27 mouse cellular contexts compared by ENCODE assay signal in genomic region chr17:5626402-5626801, GRCm38 (mm10).
DNase-seq lines count a peak whose midpoint lies in the region; ATAC-seq lines count a peak whose summit lies in the region.
"Had no signal": no experiment of that assay in that cellular context is flagged by ENCODE, and none has a peak within 500 bp of the region (broad histone marks: within the 10 kb centered on the region; RNA-seq: fewer than 3 reads in every experiment).

No protein-coding gene starts in this region.

- H3K4me3 ChIP-seq in intestine, embryonic 15.5 days (replicated peaks) = no peak overlapping the region
- H3K4me3 ChIP-seq: embryonic facial prominence, embryonic 10.5 days; forebrain, embryonic 10.5 days; heart, embryonic 15.5 days; limb, embryonic 15.5 days; stomach, embryonic 15.5 days had no signal

- no peaks in the 10 kb centered on the region for H3K36me3 ChIP-seq in intestine, embryonic 15.5 days
- H3K36me3 ChIP-seq: embryonic facial prominence, embryonic 10.5 days; forebrain, embryonic 10.5 days; heart, embryonic 15.5 days; limb, embryonic 15.5 days; stomach, embryonic 15.5 days had no signal

- H3K4me1 ChIP-seq in intestine, embryonic 15.5 days (replicated peaks) = no peaks in the 10 kb centered on the region
- H3K4me1 ChIP-seq: forebrain, embryonic 10.5 days; heart, embryonic 15.5 days; limb, embryonic 15.5 days had no signal

- H3K27me3 ChIP-seq in intestine, embryonic 15.5 days (replicated peaks) = no peaks in the 10 kb centered on the region
- H3K27me3 ChIP-seq: heart, embryonic 15.5 days; limb, embryonic 15.5 days; stomach, embryonic 15.5 days had no signal

- no peak overlapping the region for H3K27ac ChIP-seq in intestine, embryonic 15.5 days
- H3K27ac ChIP-seq: embryonic facial prominence, embryonic 10.5 days; forebrain, embryonic 10.5 days; heart, embryonic 15.5 days; hindbrain, embryonic 14.5 days; limb, embryonic 15.5 days; liver, embryonic 14.5 days; stomach, embryonic 15.5 days had no signal

- ATAC-seq in megakaryocyte progenitor cell, adult 5-6 weeks (replicated peaks; ENCODE audit: poor library complexity) = peak; percentile 77
- no peak for ATAC-seq in intestine, embryonic 15.5 days
- ATAC-seq: forebrain, embryonic 16.5 days; midbrain, embryonic 16.5 days had no signal

- H3K4me2 ChIP-seq in intestine, embryonic 15.5 days (replicated peaks) = no peak overlapping the region
- H3K4me2 ChIP-seq: heart, embryonic 15.5 days; hindbrain, embryonic 14.5 days; limb, embryonic 15.5 days; lung, embryonic 14.5 days; stomach, embryonic 15.5 days had no signal

- DNase-seq in spleen, postnatal 36 days (ENCODE audit: low spot score in 2 of 2) = peak; percentile 37 to 55
- DNase-seq in spleen, postnatal 14 days (ENCODE audit: low spot score in 2 of 2) = no peak
- peak; percentile 29 for DNase-seq in c-Kit-positive CD71-negative TER-119-negative erythroid progenitor cells, embryonic 14.5 days (ENCODE audit: low read depth)
- no peak for DNase-seq in gastrocnemius, adult 8-10 months (ENCODE audit: low spot score in 2 of 2)
- DNase-seq in gastrocnemius, postnatal 36 days = no peak
- DNase-seq in cerebellum, adult 8-10 months = no peak
- DNase-seq: adrenal gland, postnatal 14 days; cerebellum, adult 9-11 months; gastrocnemius, postnatal 25 days; heart, postnatal 36 days; kidney, postnatal 4 days; left cerebral cortex, postnatal 4 days; lung, embryonic 14.5 days; thymus, adult 18-20 months; thymus, postnatal 36 days had no signal

- intact Hi-C loops in gastrocnemius, postnatal 36 days (cut with DNase I) = no loop called here

- H3K9me3 ChIP-seq in intestine, embryonic 15.5 days = no peaks in the 10 kb centered on the region
- H3K9me3 ChIP-seq: embryonic facial prominence, embryonic 10.5 days; forebrain, embryonic 10.5 days; G1E; heart, embryonic 15.5 days; limb, embryonic 15.5 days; stomach, embryonic 15.5 days had no signal

- 79% methylated on average over 3 of the region's 3 CpGs for WGBS in intestine, embryonic 15.5 days

- no peak overlapping the region for H3K9ac ChIP-seq in intestine, embryonic 15.5 days
- H3K9ac ChIP-seq: heart, embryonic 15.5 days; hindbrain, embryonic 14.5 days; limb, embryonic 15.5 days; liver, embryonic 14.5 days; lung, embryonic 14.5 days; stomach, embryonic 15.5 days had no signal

Comparison
In these comparisons a context has a peak if more than half of its experiments do, and no peak if none do; other contexts are left out.
1. DNase-seq: peak in spleen, postnatal 36 days (2 of 2) and c-Kit-positive CD71-negative TER-119-negative erythroid progenitor cells, embryonic 14.5 days (single experiment); none in spleen, postnatal 14 days (0 of 2), gastrocnemius, adult 8-10 months (0 of 2), gastrocnemius, postnatal 36 days (0 of 2) and cerebellum, adult 8-10 months (single experiment).